Mouse (Mus musculus): ENCODE measurements around the gene Coq4.

The Coq4 gene

GRCm38 (mm10) chr2:29792772-29793487 lies 5.6 kb downstream of the Coq4 start:
- no peak for DNase-seq (ENCODE audit: low spot score in 2 of 2)

GRCm38 (mm10) chr2:29802075-29802826 lies 15.0 kb downstream of the Coq4 start, which contains the start of gene Slc27a4:
Slc27a4 (plus strand) TSS chr2:29802634.
- peak; percentile 95 to 96 for DNase-seq (ENCODE audit: low spot score in 2 of 2)

- no peak for DNase-seq (ENCODE audit: low spot score in 2 of 2)
These were observed 15.5 kb downstream of the Coq4 start for GRCm38 (mm10) chr2:29802827-29803201.

- peak in 1 of 2 experiments; percentile 8 for DNase-seq (ENCODE audit: low spot score in 2 of 2)
These were observed 16.1 kb downstream of the Coq4 start for GRCm38 (mm10) chr2:29803400-29803831.

- no peak for DNase-seq (ENCODE audit: low spot score in 2 of 2)
These were observed 28.5 kb downstream of the Coq4 start for GRCm38 (mm10) chr2:29815678-29816371.

GRCm38 (mm10) chr2:29817426-29818232 lies 30.3 kb downstream of the Coq4 start:
- peak; percentile 76 to 78 for DNase-seq (ENCODE audit: low spot score in 2 of 2)

GRCm38 (mm10) chr2:29819363-29819762 lies 32.1 kb downstream of the Coq4 start:
- no peak for DNase-seq (ENCODE audit: low spot score in 2 of 2)

GRCm38 (mm10) chr2:29820025-29820817 lies 32.9 kb downstream of the Coq4 start, which contains the start of gene Urm1:
Urm1 (plus strand) TSS chr2:29820075.
- DNase-seq (ENCODE audit: low spot score in 2 of 2), result peak; percentile 44 to 53

- no peak for DNase-seq (ENCODE audit: low spot score in 2 of 2)
These were observed 39.1 kb downstream of the Coq4 start for GRCm38 (mm10) chr2:29826318-29826925.

- peak; percentile 94 to 96 for DNase-seq (ENCODE audit: low spot score in 2 of 2)
These were observed 39.8 kb downstream of the Coq4 start for GRCm38 (mm10) chr2:29826926-29827708.

- no peak for DNase-seq (ENCODE audit: low spot score in 2 of 2)
These were observed 40.4 kb downstream of the Coq4 start for GRCm38 (mm10) chr2:29827709-29828024.

- no peak for DNase-seq (ENCODE audit: low spot score in 2 of 2)
These were observed 43.8 kb downstream of the Coq4 start for GRCm38 (mm10) chr2:29831106-29831505.

GRCm38 (mm10) chr2:29833796-29834195 lies 46.5 kb downstream of the Coq4 start:
- no peak for DNase-seq (ENCODE audit: low spot score in 2 of 2)

GRCm38 (mm10) chr2:29835391-29835899 lies 48.2 kb downstream of the Coq4 start:
- DNase-seq (ENCODE audit: low spot score in 2 of 2), result no peak

- DNase-seq (ENCODE audit: low spot score in 2 of 2), result no peak
These were observed 52.2 kb downstream of the Coq4 start for GRCm38 (mm10) chr2:29839460-29839859.

- DNase-seq (ENCODE audit: low spot score in 2 of 2), result no peak
These were observed 56.2 kb downstream of the Coq4 start for GRCm38 (mm10) chr2:29843231-29844105.

- no peak for DNase-seq (ENCODE audit: low spot score in 2 of 2)
These were observed 56.8 kb downstream of the Coq4 start for GRCm38 (mm10) chr2:29844115-29844514.

GRCm38 (mm10) chr2:29844661-29845060 lies 57.4 kb downstream of the Coq4 start:
- no peak for DNase-seq (ENCODE audit: low spot score in 2 of 2)
